Mouse (Mus musculus): ENCODE data around the gene Klf16. TPM values are rescaled to one million over a fixed set of nuclear protein-coding genes. Genes with fewer than 3 reads are reported as not detected.

Klf16 gene
- total RNA-seq, 2 experiments from 2014 or later, result 12.4 to 14.1 TPM

DNA sequence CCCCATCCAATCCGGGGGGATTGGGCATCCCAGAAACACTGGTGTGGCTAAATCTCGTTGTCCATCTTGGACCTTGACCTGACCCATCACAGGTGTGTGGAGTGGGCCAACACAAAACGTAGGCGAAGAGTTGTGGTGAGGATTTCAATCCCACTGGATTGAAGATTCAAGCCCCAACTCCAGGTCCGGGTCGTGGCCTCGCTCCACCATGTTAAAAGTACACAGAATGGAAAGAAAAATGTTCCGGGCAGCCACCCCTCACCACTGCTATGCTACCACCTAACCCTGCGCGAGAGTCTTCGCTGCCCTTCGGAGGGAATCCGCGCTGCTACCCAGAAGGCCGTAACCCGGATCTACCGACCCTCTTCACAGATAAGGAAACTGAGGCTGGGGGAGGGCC, 1.2 kb downstream of the Klf16 start:
- no peak for DNase-seq

DNA sequence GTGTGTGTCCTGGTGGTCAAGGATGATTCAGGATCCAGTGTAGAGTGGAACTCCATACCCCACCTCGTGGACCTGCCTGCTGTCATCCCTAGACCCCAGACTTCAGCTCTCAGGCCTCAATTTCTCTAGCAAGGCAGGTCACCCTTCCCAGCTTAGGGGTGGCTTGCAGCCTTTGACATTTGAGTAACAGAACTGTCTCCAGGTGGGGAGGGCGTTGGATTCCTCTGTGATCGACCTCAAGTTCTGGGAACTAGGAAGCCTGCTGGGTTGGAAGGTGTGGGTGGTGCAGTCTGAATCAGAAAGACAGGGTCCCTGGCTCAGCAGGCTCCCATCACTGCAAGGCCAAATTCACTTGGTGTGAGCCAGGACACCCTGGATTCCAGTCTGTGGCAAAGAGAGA, 2.2 kb downstream of the Klf16 start:
- DNase-seq, result no peak

DNA sequence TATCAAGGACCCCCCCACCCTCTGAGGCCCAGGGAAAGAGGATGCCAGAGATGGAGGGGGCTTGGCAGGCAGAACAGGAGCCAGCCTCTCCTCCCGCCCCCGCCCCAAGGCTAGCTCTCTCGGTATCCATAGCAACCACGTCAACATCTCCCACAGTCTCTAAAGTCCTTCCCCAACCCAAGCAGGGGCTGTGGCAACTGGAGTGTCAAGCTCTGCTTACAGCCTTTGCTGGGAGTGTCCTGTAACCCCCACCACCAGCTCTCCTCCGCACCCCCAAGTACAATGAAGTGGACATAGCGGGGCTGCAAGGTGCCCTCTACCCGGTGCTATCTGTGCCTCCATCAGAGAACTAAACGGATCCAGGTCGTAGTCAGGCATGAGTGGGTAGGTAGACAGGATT, 3.2 kb downstream of the Klf16 start:
- no peak for DNase-seq

DNA sequence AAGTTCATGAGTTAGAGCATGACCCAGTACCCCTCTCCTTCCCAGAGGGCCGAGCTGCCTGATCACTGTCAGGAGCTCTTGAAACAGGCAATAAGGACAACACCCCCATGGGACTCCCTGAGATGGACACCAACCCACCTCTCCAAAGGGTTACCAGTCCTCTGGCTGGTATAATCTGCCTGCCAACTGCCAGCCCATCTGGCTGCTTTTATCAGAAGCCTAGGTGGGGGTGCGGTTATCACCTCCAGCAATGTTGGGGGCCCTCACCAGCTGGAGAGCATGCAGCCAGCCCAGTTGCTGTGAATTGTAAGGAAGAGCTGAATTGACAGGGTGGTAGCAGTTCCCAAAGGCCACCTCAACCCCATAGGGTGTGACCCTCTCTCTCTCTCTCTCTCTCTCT, 4.6 kb downstream of the Klf16 start:
- no peak for DNase-seq

DNA sequence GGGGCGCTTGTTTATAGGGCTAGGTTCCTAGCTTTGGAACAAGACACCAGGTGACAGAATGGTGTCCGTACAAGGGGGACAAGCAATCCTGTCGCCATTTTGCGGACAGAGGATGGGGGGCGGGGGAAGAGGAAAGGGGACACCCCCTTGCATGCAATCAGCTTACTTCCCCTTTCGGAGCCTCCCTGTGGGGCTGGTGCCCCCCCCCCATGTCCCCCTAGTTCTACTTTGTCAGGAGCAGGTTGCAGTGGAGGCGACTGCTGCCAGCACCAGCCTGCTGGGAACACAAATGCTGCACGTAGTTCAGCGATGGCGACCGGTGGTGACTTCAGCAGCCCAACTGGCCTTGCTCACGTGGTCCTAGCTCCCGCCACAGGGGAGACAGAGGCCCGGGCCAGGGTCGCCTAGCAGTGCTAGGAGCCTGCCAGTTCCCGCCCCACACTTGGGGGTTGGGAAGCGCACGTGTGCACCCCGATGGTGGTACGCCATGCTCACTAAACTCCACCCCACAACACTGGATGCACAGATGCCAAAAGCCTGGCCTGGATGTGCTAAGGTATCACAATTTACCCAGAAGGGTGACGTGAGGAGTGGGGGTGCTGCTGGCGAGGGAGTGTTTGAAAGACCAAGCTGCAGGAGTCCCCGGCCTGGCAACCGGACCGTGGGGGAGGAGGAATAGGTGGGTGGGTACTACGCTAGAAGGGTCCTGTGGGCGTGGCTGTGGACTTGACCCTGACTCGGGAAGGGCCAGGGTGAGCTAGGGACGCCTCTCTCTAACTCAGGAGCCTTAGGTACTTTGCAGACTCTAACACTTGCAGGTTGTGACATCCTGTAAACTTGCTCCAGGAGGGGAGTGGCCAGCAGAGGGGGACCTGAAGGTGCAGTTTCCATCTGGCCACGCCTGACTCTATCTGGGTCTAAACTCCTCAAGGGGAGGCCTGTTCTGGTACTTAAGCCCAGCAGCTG, 6.0 kb downstream of the Klf16 start:
- DNase-seq, result no peak

DNA sequence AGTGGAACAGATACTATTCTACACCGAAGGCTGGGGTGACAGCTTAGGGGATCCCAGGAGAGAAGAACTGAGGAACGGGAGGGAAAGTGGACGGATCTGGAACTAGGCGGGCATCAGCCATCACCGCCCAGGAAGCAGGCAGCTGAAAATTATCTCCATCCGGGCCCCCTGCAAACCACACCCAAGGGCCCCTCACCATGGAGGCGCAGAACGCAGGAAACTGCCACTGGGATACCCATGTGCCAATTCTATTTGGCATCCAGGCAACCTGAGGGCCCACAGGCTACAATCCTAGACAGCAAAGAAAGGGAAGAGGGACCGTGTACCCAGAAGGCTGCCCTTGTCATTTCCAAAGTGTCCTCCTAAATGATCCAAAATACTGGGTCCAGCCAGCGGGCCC, 6.7 kb downstream of the Klf16 start:
- no peak for DNase-seq

DNA sequence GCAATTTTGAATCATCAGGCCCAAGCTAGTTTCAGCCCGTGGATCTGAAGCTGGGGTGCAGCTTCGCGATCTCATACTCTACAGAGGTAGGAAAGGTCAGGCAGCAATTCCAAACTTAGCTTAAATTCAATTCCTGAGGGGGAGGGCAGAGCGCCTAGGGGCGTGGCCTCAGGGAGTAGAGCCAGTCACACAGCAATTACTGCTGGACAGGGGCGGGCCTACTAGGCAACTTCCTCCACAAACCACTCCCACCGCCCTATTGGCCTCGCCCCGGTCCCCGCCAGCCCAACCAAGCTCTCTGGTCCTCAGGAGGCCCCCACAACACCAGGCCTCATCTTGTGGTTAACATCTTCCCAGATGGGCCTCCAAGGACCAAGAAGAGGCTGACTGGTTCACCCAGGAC, 7.5 kb downstream of the Klf16 start:
- peak; percentile 82 for DNase-seq

DNA sequence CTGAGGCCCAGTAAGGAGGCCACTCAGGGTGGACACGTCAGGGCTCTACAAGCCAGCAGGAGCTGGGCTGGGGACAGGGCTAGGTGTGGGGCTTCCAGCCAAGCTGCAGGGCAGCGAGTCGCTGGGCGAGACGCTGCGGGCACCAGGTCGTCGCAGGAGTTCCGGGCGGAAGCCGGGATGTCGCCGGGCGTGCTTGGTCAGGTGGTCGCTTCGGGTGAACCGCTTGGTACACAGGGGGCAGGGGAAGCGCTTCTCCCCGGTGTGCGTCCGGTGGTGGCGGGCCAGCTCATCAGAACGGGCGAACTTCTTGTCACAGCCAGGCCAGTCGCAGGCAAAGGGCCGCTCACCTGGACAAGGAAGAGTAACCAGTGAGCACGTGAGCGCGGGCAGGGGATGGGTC, 8.2 kb downstream of the Klf16 start:
- no peak for DNase-seq

DNA sequence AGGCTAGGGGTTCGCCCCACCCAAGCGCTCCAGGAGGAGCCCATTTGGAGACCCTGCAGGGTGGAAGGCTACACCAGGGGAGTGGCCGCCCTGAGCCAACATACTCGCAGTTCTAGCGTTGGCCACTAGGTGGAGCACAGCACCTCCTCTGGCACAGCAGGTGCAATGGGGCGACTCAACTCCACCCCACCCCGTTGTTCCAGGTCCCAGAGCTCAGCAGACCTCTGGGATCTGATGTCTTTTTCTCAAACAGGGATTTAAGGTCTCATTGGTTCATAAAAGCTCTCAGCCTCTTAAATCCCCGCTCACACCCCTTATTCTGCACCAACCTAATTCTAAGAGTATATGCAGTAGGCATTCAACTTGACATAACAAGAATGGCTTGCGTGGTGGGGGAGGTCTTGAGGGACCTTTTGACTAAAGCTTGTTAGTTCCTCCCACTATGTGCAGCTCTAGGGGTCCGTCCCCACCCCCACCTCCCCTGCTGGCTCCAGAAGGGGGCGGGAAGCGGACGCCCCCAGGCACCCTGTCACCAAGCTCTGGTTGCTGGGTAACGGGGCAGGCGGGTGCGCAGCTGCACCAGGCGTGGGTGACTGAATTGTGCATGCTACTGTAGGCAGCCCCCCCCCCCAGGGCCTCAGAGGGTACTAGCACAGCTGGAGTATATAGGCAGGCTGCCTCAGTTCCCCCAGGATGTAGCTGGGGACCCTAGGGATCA, 10.6 kb downstream of the Klf16 start:
- DNase-seq, result peak; percentile 92

DNA sequence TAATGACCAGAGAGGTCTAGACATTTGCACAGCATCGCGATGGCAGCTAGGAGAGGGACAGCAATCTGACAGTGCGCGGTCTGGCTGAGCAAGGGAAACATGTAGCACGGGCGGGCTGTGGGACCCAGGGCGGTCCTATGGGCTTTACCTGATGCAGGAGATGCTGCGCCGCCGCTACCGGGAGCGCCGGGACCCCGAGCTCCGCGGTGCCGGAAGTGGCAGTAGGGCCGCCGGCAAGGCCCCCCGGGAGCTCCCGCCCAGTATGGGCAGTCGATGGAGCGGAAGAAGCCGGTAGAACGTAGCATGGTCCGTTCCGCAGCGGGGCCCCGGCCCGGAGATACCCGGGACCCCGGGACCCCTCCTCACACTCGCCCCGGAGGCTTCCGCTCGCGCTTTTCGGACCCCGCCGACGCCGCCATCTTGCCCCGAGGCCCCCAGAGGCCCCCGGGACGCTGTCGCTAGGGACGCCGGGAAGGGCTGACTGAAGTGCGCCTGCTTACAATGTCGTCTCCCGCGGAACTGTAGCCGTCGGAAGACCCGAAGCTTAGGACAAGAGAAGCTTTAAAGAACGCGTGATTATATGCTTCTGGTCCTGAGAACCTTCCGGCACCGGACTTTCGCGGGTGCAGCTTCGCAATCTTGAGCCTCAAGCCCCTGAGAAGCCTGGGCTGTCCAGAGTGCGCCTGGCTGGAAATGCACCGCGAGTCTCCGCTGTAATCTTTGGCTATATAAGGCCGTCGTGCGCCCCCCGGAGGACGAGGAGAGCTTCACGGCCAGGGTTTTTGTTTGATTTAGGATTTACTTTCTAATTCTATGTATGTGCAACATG, 15.8 kb downstream of the Klf16 start, which contains the start of gene Rexo1:
Gene Rexo1, minus strand, starts transcription at position 445 of the 829 bp plus-strand sequence.
- peak; percentile 95 for DNase-seq

DNA sequence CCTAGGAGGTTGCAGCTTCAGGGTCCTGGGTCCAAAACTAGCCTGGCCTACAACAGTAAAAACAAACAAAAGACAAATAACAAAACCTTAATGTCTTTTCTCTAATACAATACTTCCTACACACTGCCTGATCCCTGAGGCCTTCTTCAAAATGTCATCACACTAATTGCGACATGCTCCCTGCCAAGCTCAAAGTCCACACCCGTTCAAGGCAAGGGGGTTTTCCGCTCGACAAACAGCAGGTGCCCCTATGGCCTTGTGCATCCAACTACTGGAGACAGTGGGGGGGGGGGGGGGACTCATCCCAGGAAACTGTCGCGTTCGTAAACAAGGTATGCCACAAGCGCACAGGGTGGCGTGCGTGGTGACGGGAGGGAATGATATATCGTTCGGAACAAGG, 16.5 kb downstream of the Klf16 start:
- DNase-seq, result peak; percentile 35

DNA sequence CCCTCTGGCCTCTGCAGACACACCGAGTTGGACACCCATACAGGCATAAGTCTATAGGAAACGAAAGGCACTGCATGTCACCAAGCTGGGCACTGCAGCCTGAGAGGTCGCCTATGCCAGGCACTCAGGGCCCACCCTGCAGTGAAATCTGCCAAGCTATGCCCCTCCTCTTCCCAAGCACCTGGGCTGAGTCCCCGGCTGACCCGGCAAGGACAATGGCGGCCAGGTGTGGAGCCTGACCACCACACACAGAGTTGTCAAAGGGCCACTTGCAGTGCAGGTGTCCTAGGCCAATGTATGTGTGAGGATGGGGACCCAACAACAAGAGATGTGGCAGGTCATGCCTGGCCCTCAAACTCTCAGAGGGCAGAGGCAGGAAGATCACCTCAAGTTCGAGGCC, 17.7 kb downstream of the Klf16 start:
- no peak for DNase-seq

DNA sequence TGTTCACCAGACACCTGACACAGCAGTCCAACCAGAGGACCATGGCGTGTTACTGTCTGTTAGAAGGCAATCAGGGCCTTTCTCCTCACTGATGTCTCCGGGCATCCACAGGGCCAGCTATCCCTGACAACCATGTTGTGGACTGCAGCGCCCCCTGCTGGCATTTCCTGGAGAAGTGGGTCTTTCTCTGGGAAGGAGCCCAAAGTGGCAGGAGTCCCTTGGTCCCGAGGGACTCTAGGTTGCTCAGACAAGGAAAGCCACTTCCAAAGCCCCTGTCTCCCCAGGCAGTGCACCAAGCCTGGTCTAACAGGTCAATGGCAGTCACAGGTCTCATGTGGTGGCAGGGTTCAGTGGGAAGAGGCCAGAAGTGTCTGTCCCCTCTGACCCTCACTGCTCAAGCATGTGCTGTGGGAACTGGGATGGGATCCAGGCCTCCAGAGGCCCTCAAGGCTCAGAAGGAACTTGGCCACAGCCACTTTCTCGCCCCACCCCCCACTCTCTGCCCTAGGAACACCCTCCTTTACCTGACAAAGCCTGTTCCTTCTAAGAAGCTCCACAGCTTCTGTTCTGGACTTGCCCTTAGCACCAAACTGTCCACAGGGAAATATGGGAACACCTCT, 19.7 kb downstream of the Klf16 start:
- peak; percentile 94 for DNase-seq

DNA sequence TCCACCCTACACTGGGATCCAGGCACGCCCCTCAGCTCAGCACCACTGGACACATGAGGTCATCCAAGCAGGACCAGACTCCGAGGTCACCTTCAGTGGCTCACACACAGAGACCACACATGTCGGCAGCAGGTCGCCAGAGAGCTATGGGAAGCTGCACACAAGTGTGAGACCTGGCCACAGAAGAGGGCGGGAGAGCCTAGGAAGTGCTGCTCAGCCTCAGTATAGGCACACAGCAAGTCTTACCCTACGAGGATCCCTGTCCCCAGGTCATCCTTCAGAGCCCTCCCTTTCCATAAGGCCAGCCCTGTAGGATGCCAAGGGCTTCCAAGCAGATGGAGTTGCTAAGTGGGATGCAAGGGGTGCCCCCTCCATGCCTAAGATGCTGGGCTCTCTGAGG, 23.1 kb downstream of the Klf16 start:
- no peak for DNase-seq

DNA sequence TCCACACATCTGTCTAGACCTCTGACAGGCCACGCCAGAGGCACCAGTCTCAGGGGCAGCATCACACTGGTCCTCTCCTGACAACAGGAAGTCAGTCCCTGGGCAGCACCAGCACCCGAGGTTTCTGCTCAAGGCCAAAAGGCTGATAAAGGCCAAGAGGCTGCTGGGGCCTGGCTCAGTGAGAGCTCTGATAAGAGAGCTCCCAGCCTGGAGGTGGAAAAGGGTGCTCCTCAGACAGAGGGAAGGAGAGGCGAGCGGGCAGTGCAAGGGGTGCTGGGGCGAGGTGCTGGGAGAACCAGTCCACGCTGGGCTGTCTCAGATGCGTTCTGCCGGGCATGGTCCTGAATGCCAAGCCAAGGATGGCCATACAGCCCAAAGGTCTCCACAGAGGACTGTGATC, 23.5 kb downstream of the Klf16 start:
- peak; percentile 35 for DNase-seq

DNA sequence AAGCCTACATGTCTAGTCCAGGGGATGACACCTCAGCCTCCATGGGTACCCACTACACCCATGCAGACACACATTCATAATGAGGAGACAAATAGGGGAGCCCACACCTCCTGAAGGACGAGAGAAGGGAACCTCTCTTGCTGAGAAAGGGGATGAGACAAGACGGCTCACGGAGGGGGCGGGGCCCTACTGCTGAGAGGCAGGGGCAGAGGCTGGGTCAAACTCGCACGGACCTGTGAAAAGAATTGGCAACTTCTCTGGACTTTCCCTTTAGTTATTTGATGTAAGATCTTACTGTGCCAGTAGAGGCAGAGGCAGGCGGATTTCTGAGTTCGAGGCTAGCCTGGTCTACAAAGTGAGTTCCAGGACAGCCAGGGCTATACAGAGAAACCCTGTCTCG, 24.8 kb downstream of the Klf16 start:
- no peak for DNase-seq

DNA sequence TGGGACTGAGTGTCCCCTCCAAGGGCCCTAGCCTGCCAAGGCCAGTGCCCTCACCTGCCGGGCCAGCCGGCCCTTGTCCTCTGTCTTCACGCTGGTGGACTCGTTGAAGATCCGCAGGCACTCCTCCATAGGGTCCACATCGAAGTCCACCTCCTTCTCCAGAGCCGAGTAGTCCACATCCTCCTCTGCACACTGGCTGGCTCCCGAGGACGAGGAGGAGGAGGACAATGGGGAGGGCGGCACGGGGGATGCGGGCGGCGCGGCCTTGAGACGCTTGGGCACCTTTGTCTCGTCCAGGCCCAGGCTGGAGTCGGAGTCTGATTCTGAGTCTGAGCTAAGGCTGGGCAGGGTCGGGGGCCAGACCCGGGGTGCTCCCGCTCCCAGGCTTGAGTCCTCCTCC, 27.8 kb downstream of the Klf16 start:
- DNase-seq, result peak; percentile 26

DNA sequence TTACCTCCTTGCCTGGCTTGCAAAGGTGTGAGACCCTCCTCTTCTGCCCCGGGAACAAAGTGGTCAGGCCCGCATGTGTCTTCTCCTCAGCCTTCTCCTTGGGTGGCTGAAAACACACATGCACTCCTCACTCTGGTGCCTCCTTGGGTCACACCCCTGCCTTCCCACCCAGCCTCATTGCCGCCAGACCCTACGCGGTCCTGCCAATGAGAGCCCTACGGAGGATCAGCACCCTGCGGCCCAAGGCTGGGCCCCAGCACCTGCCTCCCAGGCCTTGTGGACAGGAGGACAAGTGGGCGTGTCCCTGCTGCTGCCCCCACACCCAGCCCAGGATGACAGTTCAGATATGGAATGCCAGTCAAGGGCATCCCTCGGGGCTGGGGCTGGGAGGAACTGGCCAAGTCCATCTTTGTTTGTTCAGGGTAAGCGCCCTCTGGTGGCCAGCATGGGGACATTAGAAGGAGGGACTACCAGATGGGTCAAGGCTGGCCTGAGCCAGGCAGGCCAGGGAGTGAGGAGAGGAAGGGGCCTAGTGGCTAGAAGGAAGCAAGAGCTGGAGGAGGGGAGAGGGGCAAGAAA, 28.6 kb downstream of the Klf16 start:
- peak; percentile 90 for DNase-seq

DNA sequence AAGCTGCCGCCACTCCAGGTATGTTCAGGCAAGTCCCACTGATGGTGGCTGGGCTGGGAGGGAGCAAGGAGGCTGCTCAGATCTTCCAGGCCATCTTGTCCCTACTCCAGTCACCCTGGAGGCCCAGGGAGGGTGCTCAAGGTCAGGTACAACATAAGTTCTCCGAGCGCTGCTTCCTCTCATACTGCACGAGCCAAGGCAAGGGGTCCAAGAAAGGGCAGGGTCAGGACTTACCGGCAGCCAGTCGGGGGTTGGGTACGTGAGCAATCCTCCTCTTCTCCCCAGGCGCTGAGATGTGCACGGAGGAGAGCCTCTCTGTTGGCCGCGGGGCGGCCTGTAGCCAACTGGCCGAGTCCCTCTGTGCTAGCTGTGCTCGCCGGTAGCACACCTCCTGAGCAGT, 29.6 kb downstream of the Klf16 start:
- peak; percentile 45 for DNase-seq

DNA sequence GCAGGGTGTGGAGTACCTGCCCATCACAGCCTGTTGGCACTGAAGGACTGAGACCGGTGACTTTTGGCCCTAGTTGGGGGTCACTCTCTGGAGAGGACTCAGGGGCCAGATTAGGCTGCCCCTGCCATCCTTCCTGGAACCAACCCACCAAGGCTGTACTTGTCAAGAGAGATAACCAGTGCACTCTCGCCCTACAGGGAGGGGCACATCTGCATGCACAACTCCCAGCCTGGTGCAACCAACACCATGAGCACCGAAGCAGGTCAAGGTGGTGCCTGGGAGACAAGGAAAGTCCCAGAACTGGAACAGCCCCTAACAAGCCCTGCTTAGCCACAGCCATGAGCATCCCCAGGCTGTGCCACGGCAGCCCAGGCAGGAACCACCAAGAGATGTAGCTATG, 30.2 kb downstream of the Klf16 start:
- DNase-seq, result peak; percentile 13

DNA sequence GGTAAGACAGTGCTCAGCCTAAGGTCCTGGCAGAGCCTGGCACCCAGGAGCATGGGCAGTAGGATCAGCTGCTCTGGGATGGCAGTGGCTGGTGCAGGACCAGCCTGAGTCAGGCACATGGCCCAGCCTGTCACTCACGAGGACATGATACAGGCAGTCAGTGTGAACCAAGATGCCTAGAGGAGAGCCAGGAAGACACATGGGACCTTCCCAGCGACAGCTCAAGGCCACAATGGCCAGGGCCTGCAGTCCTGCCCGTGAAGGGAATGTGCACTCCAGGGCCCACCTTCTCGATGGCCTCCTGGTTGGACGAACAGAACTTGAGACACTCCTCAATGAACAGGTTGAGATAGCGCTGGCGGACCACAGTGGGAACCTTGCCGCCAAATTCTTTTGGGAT, 31.5 kb downstream of the Klf16 start:
- DNase-seq, result peak; percentile 36

DNA sequence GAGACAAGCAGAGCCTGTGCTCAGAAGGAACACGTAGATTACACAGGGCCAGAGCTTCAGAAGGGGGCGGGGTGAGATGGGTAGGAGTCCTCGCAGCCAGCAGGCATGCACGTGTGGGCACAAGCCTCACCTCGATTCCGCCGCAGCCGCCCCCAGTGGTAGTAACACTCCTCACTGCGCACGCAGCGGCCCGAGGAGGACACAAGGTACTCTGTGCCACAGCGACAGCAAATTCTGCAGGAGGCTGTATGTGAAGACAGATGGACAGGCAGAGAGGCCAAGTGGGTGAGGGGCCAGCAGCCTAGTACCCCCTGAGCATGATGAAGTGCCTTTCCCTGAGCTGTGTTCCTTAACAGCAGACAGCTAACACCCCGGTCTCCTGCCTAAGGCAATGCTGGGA, 33.2 kb downstream of the Klf16 start:
- no peak for DNase-seq
